Mouse (Mus musculus) heart, embryonic 13.5 days (tissue): ENCODE results near the gene Pdrg1. TPM values are rescaled to one million over a fixed set of nuclear protein-coding genes. Genes with fewer than 3 reads are reported as not detected.

Experiments used
- ATAC-seq: fragments of 200-750 bp; cut with Nextera tagmentation; 2 replicates; pipeline ENCODE4 v1.8.0; 2017; ENCODE audit warnings: moderate TSS enrichment; ENCODE audit not compliant: insufficient number of reproducible peaks, low FRiP score, low TSS enrichment; ENCODE audit errors: extremely low read depth
- H3K27ac ChIP-seq: fragments of 300-500 bp; sonication (generic); replicated peaks from 2 replicates; pipeline ENCODE4 v1.5.1; 2015; ENCODE audit warnings: moderate library complexity, mild to moderate bottlenecking, inconsistent platforms
- H3K27me3 ChIP-seq: fragments of 300-500 bp; sonication (generic); replicated peaks from 2 replicates; pipeline ENCODE4 v1.6.1; 2015; ENCODE audit warnings: mild to moderate bottlenecking, inconsistent platforms
- H3K36me3 ChIP-seq: fragments of 300-500 bp; sonication (generic); 2 replicates; pipeline ENCODE4 v1.6.1; 2015; ENCODE audit warnings: mild to moderate bottlenecking, inconsistent platforms
- H3K4me1 ChIP-seq: fragments of 300-500 bp; sonication (generic); 2 replicates; pipeline ENCODE4 v1.6.1; 2015; ENCODE audit warnings: inconsistent platforms
- H3K4me2 ChIP-seq: fragments of 300-500 bp; sonication (generic); 2 replicates; pipeline ENCODE4 v1.6.1; 2015; ENCODE audit warnings: inconsistent platforms, mild to moderate bottlenecking, moderate library complexity
- H3K4me3 ChIP-seq: fragments of 300-500 bp; sonication (generic); 2 replicates; pipeline ENCODE4 v1.5.1; 2015; ENCODE audit warnings: moderate library complexity, mild to moderate bottlenecking, inconsistent platforms
- H3K9ac ChIP-seq: fragments of 300-500 bp; sonication (generic); 2 replicates; pipeline ENCODE4 v1.6.1; 2015; ENCODE audit warnings: inconsistent platforms, mild to moderate bottlenecking, moderate library complexity
- H3K9me3 ChIP-seq: fragments of 300-500 bp; sonication (generic); 2 replicates; pipeline ENCODE4 v1.6.1; 2016; ENCODE audit warnings: inconsistent platforms
- WGBS: fragments of 180-500 bp; shearing (Covaris S2); methylation state at CpG from one replicate; pipeline ENCODE4 v1.1.7; 2015; ENCODE audit warnings: mixed read lengths; 5-methylcytosine and 5-hydroxymethylcytosine counted together
- polyA plus RNA-seq: library from polyadenylated mRNA; unstranded; fragments of >200 nt; fragmentation: Nextera tagmentation; extraction: Ambion mirVana; gene quantifications from 2 replicates; pipeline ENCODE4 v1.2.1, GENCODE M21; 2015

The Pdrg1 gene
- 101 and 111 TPM in 2 replicates for polyA plus RNA-seq

DNA sequence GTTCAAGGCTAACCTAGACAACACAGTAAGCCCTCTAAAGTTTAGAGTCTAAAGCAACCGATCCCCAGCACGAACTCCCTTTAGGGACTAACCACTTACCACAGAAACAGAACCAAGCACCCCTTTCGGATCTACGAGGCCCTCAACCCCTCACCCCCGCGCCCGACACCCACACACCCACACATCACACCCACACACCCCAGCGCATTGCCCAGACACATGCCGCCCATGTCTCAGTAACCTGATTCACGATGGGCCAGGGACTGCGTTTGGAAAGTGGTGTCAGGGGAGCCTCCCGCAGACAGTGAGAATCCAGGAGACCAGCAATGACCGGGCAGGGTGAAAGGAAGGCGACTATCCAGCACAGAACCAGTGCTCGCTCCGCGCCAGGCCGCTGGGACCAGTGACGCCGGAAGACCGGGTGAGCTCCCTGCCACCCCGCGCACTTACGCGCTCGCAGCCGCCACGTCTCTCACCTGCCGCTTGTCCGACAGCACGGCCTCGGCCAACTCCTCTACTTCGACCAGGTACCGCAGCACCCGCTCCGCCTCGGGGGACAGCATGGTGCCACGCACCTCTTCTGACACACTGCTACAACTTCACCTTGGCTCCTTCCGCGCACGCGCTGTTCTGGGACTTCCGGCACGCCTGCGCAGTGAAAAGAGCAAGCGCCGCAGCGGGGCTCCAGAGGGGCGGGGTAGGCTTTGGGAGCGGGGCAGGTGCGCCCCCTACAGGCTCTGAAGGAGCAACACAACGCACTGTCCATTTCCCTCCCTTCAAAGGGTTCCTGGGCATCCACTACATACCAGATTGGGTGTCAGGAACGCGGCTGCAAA lies at the start of gene Pdrg1:
Gene Pdrg1, minus strand, starts transcription at position 670 of the 836 bp plus-strand sequence.
- H3K4me3 ChIP-seq: peak within 1 kb of the TSS; percentile 95
- peaks cover 43% of the 10 kb centered on the region for H3K27me3 ChIP-seq
- no peaks in the 10 kb centered on the region for H3K9me3 ChIP-seq
- peak within 1 kb of the TSS; percentile 96 for H3K4me2 ChIP-seq
- peaks cover 14% of the 10 kb centered on the region for H3K4me1 ChIP-seq
- peak; percentile 82 for ATAC-seq
- H3K27ac ChIP-seq: no peak within 1 kb of the TSS
- 1% methylated on average over 54 of the region's 54 CpGs for WGBS
- H3K36me3 ChIP-seq: peaks cover 38% of the 10 kb centered on the region
- peak within 1 kb of the TSS; percentile 95 for H3K9ac ChIP-seq

DNA sequence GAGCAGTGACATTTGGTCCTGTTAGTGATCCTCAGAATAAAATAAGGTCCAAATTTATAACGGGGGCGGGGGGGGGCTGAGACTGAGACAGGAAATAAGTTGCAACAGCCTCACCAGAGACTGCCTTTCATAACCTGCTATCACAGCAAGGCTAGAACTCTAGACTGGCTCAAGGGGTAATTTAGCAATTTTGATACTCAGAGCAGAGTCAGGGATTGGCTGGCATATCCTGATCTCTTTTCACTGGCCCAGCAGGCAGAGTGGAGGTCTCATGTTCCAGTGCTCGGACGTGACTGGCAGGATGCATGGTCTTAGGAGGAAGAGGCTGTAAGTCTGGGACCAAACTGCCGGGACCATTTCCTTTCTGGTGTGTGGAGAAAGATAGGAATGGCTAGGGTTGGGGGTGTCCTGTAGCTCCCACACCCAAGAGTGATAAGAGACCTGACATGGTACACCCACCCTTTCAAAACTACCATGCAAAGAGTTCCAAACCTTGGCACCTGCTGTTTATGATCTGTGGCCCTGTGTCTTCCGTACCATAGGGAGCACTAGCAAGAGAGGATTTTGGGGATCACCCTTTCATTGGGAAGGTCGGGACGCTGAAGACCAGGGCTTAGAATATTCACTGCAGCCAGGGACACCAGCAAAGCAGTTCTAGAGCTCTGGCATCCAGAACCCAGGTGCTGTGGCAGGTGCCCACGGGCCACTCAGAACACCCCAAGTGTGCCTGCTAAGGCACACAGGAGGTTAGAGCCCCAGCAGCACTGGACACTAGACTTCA lies 49.2 kb upstream of the Pdrg1 start:
- H3K9ac ChIP-seq: no peak overlapping the region
- H3K36me3 ChIP-seq: no peaks in the 10 kb centered on the region
- no peak for ATAC-seq
- H3K27me3 ChIP-seq: peaks cover 47% of the 10 kb centered on the region
- peak overlapping the region; percentile 79; the same call in 1 of the 2 replicates for H3K27ac ChIP-seq
- WGBS: 60% methylated on average over 9 of the region's 9 CpGs
- no peaks in the 10 kb centered on the region for H3K9me3 ChIP-seq
- peak overlapping the region; percentile 59; the same call in 1 of the 2 replicates for H3K4me2 ChIP-seq
- H3K4me3 ChIP-seq: no peak overlapping the region
- peaks cover 15% of the 10 kb centered on the region for H3K4me1 ChIP-seq

DNA sequence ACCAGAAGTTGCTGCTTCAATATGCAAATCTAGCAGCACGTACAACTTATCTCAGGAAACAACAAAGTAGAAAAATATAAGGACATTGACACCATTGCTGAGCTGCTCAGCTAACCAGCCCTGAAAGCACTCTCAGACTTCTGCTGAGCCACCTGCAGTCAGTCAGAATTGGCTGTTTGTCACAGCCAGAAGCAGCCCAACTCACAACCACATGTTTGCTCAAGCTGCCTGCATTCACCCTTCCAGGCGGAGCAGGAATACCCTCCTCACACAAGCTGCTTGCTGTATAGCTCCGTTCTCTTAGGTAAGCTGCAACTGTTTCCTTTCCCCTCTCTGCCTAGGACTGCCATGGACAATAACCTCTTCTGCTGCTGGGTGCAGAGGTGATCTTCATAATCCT lies 48.2 kb upstream of the Pdrg1 start:
- H3K27ac ChIP-seq: no peak overlapping the region
- H3K27me3 ChIP-seq: peaks cover 48% of the 10 kb centered on the region
- H3K4me1 ChIP-seq: peaks cover 15% of the 10 kb centered on the region
- H3K36me3 ChIP-seq: no peaks in the 10 kb centered on the region
- H3K4me2 ChIP-seq: no peak overlapping the region
- no peak overlapping the region for H3K9ac ChIP-seq
- H3K9me3 ChIP-seq: no peaks in the 10 kb centered on the region
- no peak overlapping the region for H3K4me3 ChIP-seq
- ATAC-seq: no peak
- 51% methylated on average over 3 of the region's 3 CpGs for WGBS

DNA sequence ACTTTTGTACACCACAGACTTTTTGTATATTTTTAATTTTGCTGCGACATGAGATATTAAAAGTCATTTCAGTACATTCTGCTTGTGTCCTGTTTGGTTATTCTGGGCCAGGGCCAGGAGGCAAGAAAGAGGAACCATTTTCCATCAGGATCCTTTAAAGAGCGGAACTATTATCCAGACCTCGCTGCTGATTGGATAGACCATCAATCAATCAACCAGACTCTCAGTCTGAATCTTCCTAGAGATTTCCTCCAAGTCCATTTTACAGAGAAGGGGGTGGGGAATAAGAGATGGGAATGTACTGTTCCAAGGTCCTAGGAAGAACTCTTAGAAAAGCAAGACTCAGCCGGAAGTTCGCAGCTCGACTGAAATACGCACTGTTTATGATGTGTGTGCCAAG lies 45.0 kb upstream of the Pdrg1 start:
- Histone ChIP-seq H3K4me3 (no peak overlapping the region), H3K27ac (no peak overlapping the region), H3K4me1 (peaks cover 15% of the 10 kb centered on the region), H3K27me3 (peaks cover 41% of the 10 kb centered on the region), H3K4me2 (no peak overlapping the region), H3K9me3 (no peaks in the 10 kb centered on the region), H3K36me3 (no peaks in the 10 kb centered on the region), H3K9ac (no peak overlapping the region)
- WGBS: 77% methylated on average over 7 of the region's 7 CpGs
- ATAC-seq: no peak

DNA sequence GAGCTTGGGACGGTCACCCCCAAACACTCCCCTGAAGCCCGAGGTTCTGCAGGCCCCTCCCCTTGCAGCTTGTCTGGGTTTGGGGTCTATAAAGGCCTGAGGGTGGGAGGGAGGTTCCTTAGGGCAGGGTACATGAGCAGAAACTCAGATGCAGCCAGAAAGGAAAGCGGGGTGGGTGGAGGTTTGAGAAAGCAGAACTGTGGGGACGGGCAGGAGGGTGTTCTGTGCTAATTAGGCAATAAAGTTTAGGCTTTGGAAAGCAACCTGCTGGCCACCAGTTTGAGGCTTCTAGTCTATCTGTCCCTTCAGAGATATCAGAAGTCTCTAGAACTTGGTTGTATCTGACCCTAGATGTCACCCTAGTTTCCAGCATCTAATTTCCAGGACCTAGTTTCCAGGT lies 43.1 kb upstream of the Pdrg1 start:
- Histone ChIP-seq H3K27me3 (peaks cover 60% of the 10 kb centered on the region), H3K4me3 (no peak overlapping the region), H3K9ac (no peak overlapping the region), H3K4me1 (peaks cover under 1% of the 10 kb centered on the region; the same call in 1 of the 2 replicates), H3K4me2 (no peak overlapping the region), H3K9me3 (no peaks in the 10 kb centered on the region), H3K36me3 (no peaks in the 10 kb centered on the region), H3K27ac (no peak overlapping the region)
- ATAC-seq: no peak
- 54% methylated on average over 4 of the region's 4 CpGs for WGBS

DNA sequence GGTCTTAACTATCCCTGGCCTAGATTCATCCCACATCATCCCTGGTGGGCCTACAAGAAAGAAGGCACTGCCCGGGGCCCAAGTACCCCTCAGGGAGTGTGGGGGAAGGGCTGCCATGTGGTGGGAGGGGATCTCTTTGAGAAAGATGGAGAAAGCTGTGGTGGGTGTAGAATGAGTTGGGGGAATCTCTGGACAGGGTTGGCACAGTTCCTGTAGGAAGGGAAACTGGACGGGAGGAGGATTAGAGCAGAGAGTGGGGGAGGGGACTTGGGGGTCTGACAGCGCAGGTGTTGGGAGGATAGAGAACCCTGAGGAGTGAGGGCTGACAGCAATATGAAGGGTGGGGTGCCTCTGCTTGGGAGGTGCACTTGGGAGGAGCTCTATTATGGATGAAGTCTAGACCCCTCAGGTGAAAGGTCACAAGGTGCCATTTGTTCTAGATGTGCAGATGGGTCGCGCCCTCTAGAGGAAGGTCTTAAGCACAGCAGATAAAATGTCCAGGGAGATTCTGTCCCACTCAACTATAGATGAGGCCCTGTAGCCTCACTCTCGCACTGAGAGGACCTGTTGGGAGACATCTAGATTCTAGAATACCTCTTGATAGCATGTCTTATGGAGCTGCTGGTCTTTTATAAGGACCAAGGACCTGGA lies 40.2 kb upstream of the Pdrg1 start:
- H3K9me3 ChIP-seq: no peaks in the 10 kb centered on the region
- peaks cover 87% of the 10 kb centered on the region for H3K27me3 ChIP-seq
- WGBS: 54% methylated on average over 6 of the region's 6 CpGs
- no peak overlapping the region for H3K9ac ChIP-seq
- H3K36me3 ChIP-seq: no peaks in the 10 kb centered on the region
- no peak for ATAC-seq
- H3K4me2 ChIP-seq: no peak overlapping the region
- no peak overlapping the region for H3K4me3 ChIP-seq
- H3K27ac ChIP-seq: no peak overlapping the region
- H3K4me1 ChIP-seq: no peaks in the 10 kb centered on the region

DNA sequence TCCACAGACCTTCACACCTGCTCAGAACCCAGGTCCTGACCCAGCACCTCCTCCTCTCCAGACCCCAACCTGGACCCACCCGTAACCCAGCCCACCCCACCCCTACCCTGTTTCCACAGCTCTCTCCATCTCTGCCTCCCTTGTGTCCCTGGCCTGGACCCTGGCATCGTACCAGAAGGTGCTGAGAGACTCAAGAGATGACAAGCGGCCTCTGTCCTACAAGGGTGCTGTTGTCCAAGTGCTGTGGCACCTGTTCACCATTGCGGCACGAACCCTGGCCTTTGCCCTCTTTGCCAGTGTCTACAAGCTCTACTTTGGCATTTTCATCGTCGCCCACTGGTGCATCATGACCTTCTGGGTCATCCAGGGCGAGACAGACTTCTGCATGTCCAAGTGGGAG lies 38.7 kb upstream of the Pdrg1 start:
- Histone ChIP-seq H3K27me3 (peaks cover 87% of the 10 kb centered on the region), H3K9ac (no peak overlapping the region)
- 78% methylated on average over 8 of the region's 8 CpGs for WGBS

DNA sequence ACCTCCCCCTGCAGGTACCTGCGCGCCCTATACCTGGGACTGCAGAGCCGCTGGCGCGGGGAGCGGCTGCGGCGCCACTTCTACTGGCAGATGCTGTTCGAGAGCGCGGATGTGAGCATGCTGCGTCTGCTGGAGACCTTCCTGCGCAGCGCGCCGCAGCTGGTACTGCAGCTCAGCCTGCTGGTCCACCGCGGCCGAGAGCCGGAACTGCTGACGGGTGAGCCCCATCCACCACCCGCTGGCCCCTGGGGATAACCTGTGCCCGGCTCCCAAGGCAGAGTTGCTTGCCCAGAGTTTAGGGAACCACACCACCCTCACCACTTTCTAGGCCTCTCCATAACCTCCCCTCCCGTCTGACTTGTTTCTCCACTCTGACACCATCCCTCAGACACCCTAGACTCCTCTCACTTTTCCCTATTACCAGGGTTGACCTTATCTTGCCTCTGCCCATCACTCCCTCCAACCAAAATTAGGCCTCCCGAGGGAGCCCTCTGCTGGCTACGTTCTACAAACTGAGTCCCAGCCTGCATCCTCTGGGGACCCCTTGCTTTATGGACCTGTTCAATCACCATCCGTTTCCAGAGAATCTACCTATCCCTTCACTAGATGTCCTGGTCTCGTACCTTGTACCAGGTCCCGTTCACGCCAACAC lies 37.6 kb upstream of the Pdrg1 start:
- Histone ChIP-seq H3K36me3 (no peaks in the 10 kb centered on the region), H3K4me2 (no peak overlapping the region), H3K4me3 (peak overlapping the region; percentile 11; the same call in 1 of the 2 replicates), H3K27me3 (peaks cover 85% of the 10 kb centered on the region), H3K9me3 (no peaks in the 10 kb centered on the region), H3K4me1 (peaks cover 6% of the 10 kb centered on the region), H3K27ac (no peak overlapping the region), H3K9ac (no peak overlapping the region)
- WGBS: 8% methylated on average over 30 of the region's 30 CpGs
- ATAC-seq: no peak

More for the DNA sequence above, 38.7 kb upstream of the Pdrg1 start:
- no peak overlapping the region for H3K27ac ChIP-seq
- no peak overlapping the region for H3K4me2 ChIP-seq
- H3K4me1 ChIP-seq: peaks cover 6% of the 10 kb centered on the region
- no peak for ATAC-seq
- no peaks in the 10 kb centered on the region for H3K9me3 ChIP-seq
- H3K36me3 ChIP-seq: no peaks in the 10 kb centered on the region
- no peak overlapping the region for H3K4me3 ChIP-seq

DNA sequence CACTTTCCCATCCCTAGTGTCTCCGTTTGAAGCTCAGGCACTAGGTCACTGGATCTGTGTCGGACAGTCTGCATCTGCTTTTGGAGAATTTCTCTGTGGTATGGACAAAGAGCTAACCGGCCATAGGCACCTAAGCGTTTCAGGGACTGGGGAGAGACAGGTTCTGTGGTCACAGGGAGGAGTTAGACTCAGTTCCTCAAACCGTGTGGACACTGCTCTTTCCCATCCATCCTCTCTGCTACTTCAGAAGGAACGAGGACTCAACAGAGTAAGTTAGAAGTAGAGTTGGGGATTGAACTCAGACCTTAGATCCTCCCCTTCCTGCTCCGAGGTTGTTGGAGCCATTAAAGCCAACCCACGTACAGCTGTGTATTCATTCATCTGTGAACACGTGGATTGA lies 36.3 kb upstream of the Pdrg1 start:
- peaks cover 6% of the 10 kb centered on the region for H3K4me1 ChIP-seq
- no peak overlapping the region for H3K4me3 ChIP-seq
- H3K9me3 ChIP-seq: no peaks in the 10 kb centered on the region
- no peak overlapping the region for H3K9ac ChIP-seq
- H3K27me3 ChIP-seq: peaks cover 84% of the 10 kb centered on the region
- H3K27ac ChIP-seq: no peak overlapping the region
- 63% methylated on average over 9 of the region's 9 CpGs for WGBS
- H3K4me2 ChIP-seq: no peak overlapping the region
- ATAC-seq: no peak
- H3K36me3 ChIP-seq: no peaks in the 10 kb centered on the region

DNA sequence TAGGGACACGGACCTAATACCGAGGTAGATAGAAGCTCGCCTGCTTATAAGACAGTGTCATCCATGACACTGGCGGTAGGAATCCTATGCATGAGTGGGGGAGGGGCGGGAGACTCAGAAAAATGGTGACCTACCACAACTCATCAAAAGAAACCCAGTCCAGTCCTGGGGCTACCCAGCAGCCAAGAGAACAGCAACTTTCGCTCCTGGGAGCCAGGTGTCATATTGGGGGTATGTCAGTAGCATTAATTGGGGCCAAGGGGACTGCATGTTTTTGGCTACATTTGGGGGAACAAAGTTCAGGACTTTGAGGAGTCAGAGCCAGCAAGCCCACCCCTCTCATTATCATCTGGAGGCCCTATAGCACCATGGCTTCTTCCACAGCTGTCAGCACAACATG lies 35.9 kb upstream of the Pdrg1 start:
- H3K9ac ChIP-seq: no peak overlapping the region
- H3K27me3 ChIP-seq: peaks cover 87% of the 10 kb centered on the region
- peaks cover 6% of the 10 kb centered on the region for H3K4me1 ChIP-seq
- WGBS: 64% methylated on average over 6 of the region's 6 CpGs
- no peaks in the 10 kb centered on the region for H3K9me3 ChIP-seq
- no peak overlapping the region for H3K4me2 ChIP-seq
- H3K36me3 ChIP-seq: no peaks in the 10 kb centered on the region
- ATAC-seq: no peak
- no peak overlapping the region for H3K27ac ChIP-seq
- no peak overlapping the region for H3K4me3 ChIP-seq

DNA sequence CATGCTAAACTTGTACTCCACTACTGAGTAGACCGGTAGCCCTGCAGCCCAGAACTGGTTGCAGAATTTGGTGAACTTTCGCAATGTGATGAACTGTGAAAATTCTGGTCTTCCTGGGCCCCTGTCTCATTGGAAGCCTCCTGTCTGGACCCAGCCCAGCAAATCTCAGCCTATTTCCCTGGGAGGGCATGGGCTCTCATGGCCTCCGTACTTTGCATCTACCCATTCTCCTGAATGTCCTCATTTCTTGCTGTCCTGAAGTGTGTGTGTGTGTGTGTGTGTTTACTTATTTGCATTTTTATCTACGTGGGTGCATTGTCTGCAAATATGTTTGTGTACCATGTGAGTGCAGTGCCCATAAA lies 34.8 kb upstream of the Pdrg1 start:
- H3K4me3 ChIP-seq: no peak overlapping the region
- H3K9me3 ChIP-seq: no peaks in the 10 kb centered on the region
- H3K9ac ChIP-seq: no peak overlapping the region
- H3K4me2 ChIP-seq: no peak overlapping the region
- ATAC-seq: no peak
- H3K4me1 ChIP-seq: peaks cover 6% of the 10 kb centered on the region
- peaks cover 91% of the 10 kb centered on the region for H3K27me3 ChIP-seq
- no peak overlapping the region for H3K27ac ChIP-seq
- H3K36me3 ChIP-seq: no peaks in the 10 kb centered on the region
- 73% methylated on average over 4 of the region's 4 CpGs for WGBS
